Mouse (Mus musculus): ENCODE measurements around the gene Gse1. TPM values are rescaled to one million over a fixed set of nuclear protein-coding genes. Genes with fewer than 3 reads are reported as not detected.

Gene Gse1
- total and polyA plus RNA-seq, 3 experiments: 12.1 to 24.3 (median 21.0) TPM

- WGBS: 10% methylated on average over 13 of the region's 13 CpGs
- intact Hi-C loops (cut with DNase I): loop anchor here (5.0 kb wide), 1 partner anchor 297 kb away; no protein-coding TSS in a partner anchor
- Histone ChIP-seq H3K4me1 (ENCODE audit: control insufficient read depth, insufficient read depth, low read length) (peaks cover 4% of the 10 kb centered on the region), H3K79me2 (replicated peaks; ENCODE audit: control insufficient read depth, insufficient read depth, low read length) (no peaks in the 10 kb centered on the region), H3K4me3 (no peak overlapping the region), H3K9ac (ENCODE audit: low read depth, low read length) (no peak overlapping the region), H3K27ac (no peak overlapping the region), H3K27me3 (ENCODE audit: control insufficient read depth, insufficient read depth, low read length) (no peaks in the 10 kb centered on the region), H3K36me3 (ENCODE audit: control insufficient read depth, insufficient read depth, low read length) (no peaks in the 10 kb centered on the region)
- TF ChIP-seq CTCF (IDR thresholded peaks at IDR 0.05): peak; percentile 96
- no peak for TF ChIP-seq POLR2A (IDR thresholded peaks at IDR 0.05; ENCODE audit: insufficient read depth, low read depth, low read length)
- peak; percentile 79 for TF ChIP-seq EP300 (IDR thresholded peaks at IDR 0.05; ENCODE audit: insufficient read depth, low read depth, low read length)
- peak; percentile 72 to 86 for DNase-seq
These were observed 72.4 kb downstream of the Gse1 start for GRCm38 (mm10) chr8:120300601-120301141.

GRCm38 (mm10) chr8:120302941-120303675 lies 74.9 kb downstream of the Gse1 start:
- no peaks in the 10 kb centered on the region for H3K36me3 ChIP-seq (ENCODE audit: control insufficient read depth, insufficient read depth, low read length)
- H3K4me3 ChIP-seq: no peak overlapping the region
- H3K27me3 ChIP-seq (ENCODE audit: control insufficient read depth, insufficient read depth, low read length): no peaks in the 10 kb centered on the region
- H3K4me1 ChIP-seq (ENCODE audit: control insufficient read depth, insufficient read depth, low read length): peaks cover 5% of the 10 kb centered on the region
- intact Hi-C loops (cut with DNase I): loop anchor here (5.0 kb wide), 1 partner anchor 294 kb away; no protein-coding TSS in a partner anchor
- 82% methylated on average over 11 of the region's 11 CpGs for WGBS
- no peak for DNase-seq
- TF ChIP-seq CTCF (IDR thresholded peaks at IDR 0.05) (no peak), POLR2A (IDR thresholded peaks at IDR 0.05; ENCODE audit: insufficient read depth, low read depth, low read length) (no peak), EP300 (IDR thresholded peaks at IDR 0.05; ENCODE audit: insufficient read depth, low read depth, low read length) (no peak)
- no peaks in the 10 kb centered on the region for H3K79me2 ChIP-seq (replicated peaks; ENCODE audit: control insufficient read depth, insufficient read depth, low read length)
- no peak overlapping the region for H3K27ac ChIP-seq
- no peak overlapping the region for H3K9ac ChIP-seq (ENCODE audit: low read depth, low read length)

GRCm38 (mm10) chr8:120304097-120304496 lies 75.8 kb downstream of the Gse1 start:
- Histone ChIP-seq H3K36me3 (ENCODE audit: control insufficient read depth, insufficient read depth, low read length) (no peaks in the 10 kb centered on the region), H3K27me3 (ENCODE audit: control insufficient read depth, insufficient read depth, low read length) (no peaks in the 10 kb centered on the region), H3K79me2 (replicated peaks; ENCODE audit: control insufficient read depth, insufficient read depth, low read length) (no peaks in the 10 kb centered on the region), H3K27ac (no peak overlapping the region), H3K9ac (ENCODE audit: low read depth, low read length) (no peak overlapping the region), H3K4me3 (no peak overlapping the region), H3K4me1 (ENCODE audit: control insufficient read depth, insufficient read depth, low read length) (peaks cover 5% of the 10 kb centered on the region)
- no peak for DNase-seq
- WGBS: 83% methylated on average over 9 of the region's 9 CpGs
- intact Hi-C loops (cut with DNase I): loop anchor here (5.0 kb wide), 1 partner anchor 293 kb away; no protein-coding TSS in a partner anchor
- TF ChIP-seq CTCF (IDR thresholded peaks at IDR 0.05): no peak
- no peak for TF ChIP-seq POLR2A (IDR thresholded peaks at IDR 0.05; ENCODE audit: insufficient read depth, low read depth, low read length)
- TF ChIP-seq EP300 (IDR thresholded peaks at IDR 0.05; ENCODE audit: insufficient read depth, low read depth, low read length): no peak

DNA sequence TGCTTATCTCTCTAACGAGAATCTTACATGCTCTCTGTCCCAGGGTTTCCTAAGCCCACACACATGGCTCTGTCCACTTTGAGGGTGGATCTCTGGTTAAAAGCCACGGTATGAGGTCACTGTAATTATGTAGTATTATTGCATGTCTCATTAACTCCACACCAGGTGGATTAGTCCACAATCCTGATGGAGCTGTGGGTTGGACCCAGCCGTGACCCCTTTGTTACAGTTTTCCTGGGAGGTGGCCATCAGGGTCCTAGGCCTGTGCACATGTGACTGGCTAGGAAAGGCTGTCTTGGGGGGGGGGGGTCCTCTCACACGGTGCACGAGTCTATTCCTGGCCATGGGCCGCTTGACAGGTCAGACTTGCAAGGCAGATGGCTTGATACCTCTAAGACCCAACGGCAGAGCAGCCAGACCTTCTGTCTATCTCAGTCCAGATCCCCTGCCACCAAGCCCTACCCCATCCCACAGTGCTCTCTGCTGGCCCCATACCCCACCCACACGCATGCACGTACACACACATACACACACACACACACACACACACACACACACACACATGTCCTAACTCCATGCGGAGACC lies 77.6 kb downstream of the Gse1 start:
- TF ChIP-seq EP300 (IDR thresholded peaks at IDR 0.05; ENCODE audit: insufficient read depth, low read depth, low read length): no peak
- TF ChIP-seq CTCF (IDR thresholded peaks at IDR 0.05): no peak
- TF ChIP-seq POLR2A (IDR thresholded peaks at IDR 0.05; ENCODE audit: insufficient read depth, low read depth, low read length): no peak
- intact Hi-C loops (cut with DNase I): no loop called here
- no peak overlapping the region for H3K9ac ChIP-seq (ENCODE audit: low read depth, low read length)
- H3K27me3 ChIP-seq (ENCODE audit: control insufficient read depth, insufficient read depth, low read length): no peaks in the 10 kb centered on the region
- H3K36me3 ChIP-seq (ENCODE audit: control insufficient read depth, insufficient read depth, low read length): no peaks in the 10 kb centered on the region
- H3K27ac ChIP-seq: no peak overlapping the region
- H3K79me2 ChIP-seq (replicated peaks; ENCODE audit: control insufficient read depth, insufficient read depth, low read length): no peaks in the 10 kb centered on the region
- peaks cover 7% of the 10 kb centered on the region for H3K4me1 ChIP-seq (ENCODE audit: control insufficient read depth, insufficient read depth, low read length)
- 91% methylated on average over 10 of the region's 10 CpGs for WGBS
- H3K4me3 ChIP-seq: no peak overlapping the region
- no peak for DNase-seq

GRCm38 (mm10) chr8:120307103-120307502 lies 78.8 kb downstream of the Gse1 start:
- WGBS: 30% methylated on average over 16 of the region's 16 CpGs
- TF ChIP-seq EP300 (IDR thresholded peaks at IDR 0.05; ENCODE audit: insufficient read depth, low read depth, low read length): no peak
- TF ChIP-seq CTCF (IDR thresholded peaks at IDR 0.05): no peak
- TF ChIP-seq POLR2A (IDR thresholded peaks at IDR 0.05; ENCODE audit: insufficient read depth, low read depth, low read length): no peak
- Histone ChIP-seq H3K36me3 (ENCODE audit: control insufficient read depth, insufficient read depth, low read length) (no peaks in the 10 kb centered on the region), H3K27ac (no peak overlapping the region), H3K79me2 (replicated peaks; ENCODE audit: control insufficient read depth, insufficient read depth, low read length) (no peaks in the 10 kb centered on the region), H3K27me3 (ENCODE audit: control insufficient read depth, insufficient read depth, low read length) (no peaks in the 10 kb centered on the region), H3K4me1 (ENCODE audit: control insufficient read depth, insufficient read depth, low read length) (peaks cover 7% of the 10 kb centered on the region), H3K4me3 (no peak overlapping the region), H3K9ac (ENCODE audit: low read depth, low read length) (no peak overlapping the region)
- intact Hi-C loops (cut with DNase I): no loop called here
- no peak for DNase-seq

- WGBS: 59% methylated on average over 11 of the region's 11 CpGs
- intact Hi-C loops (cut with DNase I): no loop called here
- H3K4me3 ChIP-seq: no peak overlapping the region
These were observed 79.3 kb downstream of the Gse1 start for GRCm38 (mm10) chr8:120307528-120307927.

More at GRCm38 (mm10) chr8:120307528-120307927, 79.3 kb downstream of the Gse1 start:
- no peak for DNase-seq
- Histone ChIP-seq H3K79me2 (replicated peaks; ENCODE audit: control insufficient read depth, insufficient read depth, low read length) (no peaks in the 10 kb centered on the region), H3K9ac (ENCODE audit: low read depth, low read length) (no peak overlapping the region; the same call in 1 of the 2 replicates), H3K36me3 (ENCODE audit: control insufficient read depth, insufficient read depth, low read length) (no peaks in the 10 kb centered on the region), H3K4me1 (ENCODE audit: control insufficient read depth, insufficient read depth, low read length) (peaks cover 7% of the 10 kb centered on the region), H3K27me3 (ENCODE audit: control insufficient read depth, insufficient read depth, low read length) (no peaks in the 10 kb centered on the region), H3K27ac (no peak overlapping the region)
- TF ChIP-seq EP300 (IDR thresholded peaks at IDR 0.05; ENCODE audit: insufficient read depth, low read depth, low read length): no peak
- TF ChIP-seq POLR2A (IDR thresholded peaks at IDR 0.05; ENCODE audit: insufficient read depth, low read depth, low read length): no peak
- no peak for TF ChIP-seq CTCF (IDR thresholded peaks at IDR 0.05)

Measured in heart, adult 2 months (tissue).